Mouse (Mus musculus) mature B cell (primary cell): Measurements from ENCODE around the gene Nfib.

ENCODE experiments used
- in situ Hi-C: fragments of 300-500 bp; cut with MboI; formaldehyde crosslinking; loops from 2 replicates; pipeline ENCODE4 v1.14.3; 2019

The Nfib gene

DNA sequence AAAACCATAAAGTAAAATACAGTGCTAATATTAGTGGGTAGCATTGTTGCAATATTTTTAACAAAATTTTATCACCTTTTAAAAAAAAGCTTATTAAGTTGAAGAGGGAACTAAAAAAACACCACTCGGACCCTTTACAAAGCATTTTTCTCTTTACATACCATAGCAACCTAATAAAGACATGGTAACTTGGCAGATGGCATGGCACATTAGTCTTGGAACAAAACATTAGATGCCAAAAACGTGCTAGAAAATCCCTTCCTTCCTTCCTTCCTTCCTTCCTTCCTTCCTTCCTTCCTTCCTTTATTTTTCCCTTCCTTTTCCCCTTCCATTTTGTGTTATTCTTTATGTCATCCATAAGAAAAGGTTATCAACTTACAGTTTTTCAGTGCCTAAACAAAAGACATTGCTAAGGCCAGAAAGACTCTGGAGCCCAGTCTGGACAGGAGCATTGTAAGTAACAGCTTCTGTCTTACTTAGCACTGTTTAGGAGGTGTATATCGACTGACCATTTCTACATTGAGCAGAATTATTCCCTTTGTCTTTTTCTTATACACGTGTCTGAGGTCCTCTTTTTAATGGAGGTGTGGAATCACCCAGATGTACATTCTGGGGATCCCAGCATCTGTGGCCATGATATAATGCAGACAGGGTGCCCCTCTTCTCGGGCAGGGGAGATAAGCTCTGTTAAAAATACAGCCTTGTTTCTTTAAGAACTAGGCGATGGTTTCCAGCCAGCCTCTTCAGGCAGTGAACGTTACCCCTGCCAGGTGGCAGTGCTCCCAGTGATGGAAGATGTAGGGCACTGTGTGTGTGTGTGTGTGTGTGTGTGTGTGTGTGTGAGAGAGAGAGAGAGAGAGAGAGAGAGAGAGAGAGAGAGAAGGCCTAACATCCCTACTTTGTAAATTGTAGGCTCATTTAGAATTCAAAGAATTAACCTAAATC lies 113.2 kb downstream of the Nfib start:
- in situ Hi-C loops, result no loop called here

GRCm38 (mm10) chr4:82589345-82589890 lies 116.1 kb downstream of the Nfib start:
- in situ Hi-C loops, result no loop called here

- in situ Hi-C loops, result no loop called here
Observed at GRCm38 (mm10) chr4:82588718-82589117, 116.8 kb downstream of the Nfib start.

- in situ Hi-C loops, result no loop called here
Observed at GRCm38 (mm10) chr4:82587146-82587870, 118.2 kb downstream of the Nfib start.

DNA sequence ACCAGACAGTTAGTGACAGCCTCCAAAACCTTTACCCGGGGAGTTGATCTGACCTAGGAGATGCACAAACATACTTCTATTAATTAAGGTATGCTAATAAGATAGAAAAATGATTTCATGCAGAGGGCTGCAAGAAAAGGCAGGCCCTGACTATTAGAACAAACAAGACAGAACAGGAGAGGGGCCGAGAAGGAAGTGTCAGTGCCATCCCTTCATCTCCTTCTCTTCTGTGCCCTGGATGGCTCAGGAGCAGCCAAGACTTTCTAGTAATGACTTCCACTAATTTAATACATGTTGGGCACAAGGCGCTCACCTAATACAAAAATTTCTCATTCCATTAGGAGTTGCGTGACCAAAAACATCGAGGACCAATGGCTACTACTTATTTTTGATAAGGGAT lies 118.9 kb downstream of the Nfib start:
- in situ Hi-C loops, result no loop called here

DNA sequence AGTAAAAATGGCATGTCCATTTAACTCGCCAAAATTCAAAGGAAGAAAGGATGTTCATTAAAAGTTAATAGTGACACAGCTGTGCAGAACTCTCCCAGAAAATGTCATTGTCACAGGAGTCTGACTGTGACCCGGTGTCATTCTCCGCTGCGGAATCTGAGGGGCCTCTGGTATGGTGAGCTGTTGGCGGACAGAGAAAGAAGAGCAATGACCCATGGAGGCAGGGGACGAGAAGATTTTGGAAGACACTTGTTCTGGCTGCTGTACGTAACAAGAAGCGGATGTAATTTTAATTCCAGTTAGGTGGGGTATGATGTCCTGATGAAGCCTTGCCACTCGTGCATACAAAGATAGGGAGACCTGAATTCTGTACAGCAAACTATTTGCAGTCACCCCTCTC lies 120.0 kb downstream of the Nfib start:
- in situ Hi-C loops, result no loop called here

- in situ Hi-C loops, result no loop called here
Observed at GRCm38 (mm10) chr4:82585056-82585455, 120.5 kb downstream of the Nfib start.

GRCm38 (mm10) chr4:82584548-82584947 lies 121.0 kb downstream of the Nfib start:
- in situ Hi-C loops, result no loop called here

DNA sequence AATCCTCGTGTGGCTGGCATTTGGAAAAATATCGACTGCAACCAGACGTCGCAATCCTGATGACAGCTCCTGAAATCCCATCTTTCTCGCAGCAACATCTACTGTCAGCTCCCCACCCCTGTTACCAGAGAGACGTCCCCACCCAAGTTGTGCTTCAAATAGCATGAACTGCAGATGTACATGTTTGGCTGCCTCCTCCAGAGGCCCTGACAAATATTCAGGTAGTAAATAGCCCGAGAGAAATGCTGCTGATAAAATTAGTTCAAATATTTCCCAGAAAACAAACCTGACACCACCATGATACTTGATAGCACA lies 132.3 kb downstream of the Nfib start:
- in situ Hi-C loops, result no loop called here

DNA sequence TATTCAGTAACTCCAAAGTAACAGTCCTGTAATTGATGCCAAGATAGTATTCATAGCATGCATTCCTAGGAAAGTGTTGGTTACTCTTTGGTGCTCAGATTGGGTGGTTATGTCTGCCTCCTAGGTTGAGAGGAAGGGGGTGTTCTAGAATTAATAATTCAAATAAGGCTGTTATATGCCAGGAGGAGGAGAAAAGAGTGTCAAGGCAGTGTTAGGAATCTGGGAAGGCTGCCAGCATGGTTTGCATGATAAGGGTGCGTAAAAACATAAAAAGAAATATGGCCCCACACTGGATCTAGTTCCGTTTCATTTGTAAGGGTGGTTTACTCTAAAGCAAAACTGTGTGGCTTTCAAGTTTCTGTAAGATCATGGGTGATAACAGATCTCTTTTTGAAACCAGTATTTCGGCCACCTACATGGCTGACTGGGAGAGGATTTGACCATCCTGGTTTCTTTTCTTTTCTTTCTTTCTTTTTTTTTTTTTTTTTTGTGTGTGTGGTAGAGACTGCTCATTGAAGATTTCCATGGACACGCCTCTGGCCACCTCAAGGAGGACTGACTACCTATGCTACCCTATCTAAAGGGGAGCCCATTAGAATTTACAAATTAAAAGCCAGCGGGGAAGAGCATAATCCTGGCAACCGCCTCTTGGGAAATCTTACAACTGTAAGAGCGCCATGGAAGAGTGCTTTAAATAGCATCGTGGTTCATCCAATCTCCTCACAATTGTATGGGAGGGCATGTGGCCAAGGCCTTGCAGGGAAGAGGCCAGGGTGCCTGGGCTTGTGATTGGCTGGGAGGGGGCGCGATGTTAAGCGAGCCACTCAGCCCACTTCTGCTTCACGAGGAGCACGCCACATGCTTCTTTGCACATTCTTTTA lies 132.9 kb downstream of the Nfib start:
- in situ Hi-C loops, result no loop called here

GRCm38 (mm10) chr4:82558816-82559215 lies 146.7 kb downstream of the Nfib start:
- in situ Hi-C loops, result no loop called here

GRCm38 (mm10) chr4:82555673-82556171 lies 149.8 kb downstream of the Nfib start:
- in situ Hi-C loops, result no loop called here

GRCm38 (mm10) chr4:82553658-82554057 lies 151.9 kb downstream of the Nfib start:
- in situ Hi-C loops, result no loop called here

GRCm38 (mm10) chr4:82552238-82552637 lies 153.3 kb downstream of the Nfib start:
- in situ Hi-C loops, result no loop called here

GRCm38 (mm10) chr4:82549762-82550380 lies 155.7 kb downstream of the Nfib start:
- in situ Hi-C loops, result no loop called here

GRCm38 (mm10) chr4:82548247-82548646 lies 157.3 kb downstream of the Nfib start:
- in situ Hi-C loops, result no loop called here

GRCm38 (mm10) chr4:82543936-82544335 lies 161.6 kb downstream of the Nfib start:
- in situ Hi-C loops, result no loop called here

- in situ Hi-C loops, result no loop called here
Observed at GRCm38 (mm10) chr4:82543398-82543740, 162.2 kb downstream of the Nfib start.

DNA sequence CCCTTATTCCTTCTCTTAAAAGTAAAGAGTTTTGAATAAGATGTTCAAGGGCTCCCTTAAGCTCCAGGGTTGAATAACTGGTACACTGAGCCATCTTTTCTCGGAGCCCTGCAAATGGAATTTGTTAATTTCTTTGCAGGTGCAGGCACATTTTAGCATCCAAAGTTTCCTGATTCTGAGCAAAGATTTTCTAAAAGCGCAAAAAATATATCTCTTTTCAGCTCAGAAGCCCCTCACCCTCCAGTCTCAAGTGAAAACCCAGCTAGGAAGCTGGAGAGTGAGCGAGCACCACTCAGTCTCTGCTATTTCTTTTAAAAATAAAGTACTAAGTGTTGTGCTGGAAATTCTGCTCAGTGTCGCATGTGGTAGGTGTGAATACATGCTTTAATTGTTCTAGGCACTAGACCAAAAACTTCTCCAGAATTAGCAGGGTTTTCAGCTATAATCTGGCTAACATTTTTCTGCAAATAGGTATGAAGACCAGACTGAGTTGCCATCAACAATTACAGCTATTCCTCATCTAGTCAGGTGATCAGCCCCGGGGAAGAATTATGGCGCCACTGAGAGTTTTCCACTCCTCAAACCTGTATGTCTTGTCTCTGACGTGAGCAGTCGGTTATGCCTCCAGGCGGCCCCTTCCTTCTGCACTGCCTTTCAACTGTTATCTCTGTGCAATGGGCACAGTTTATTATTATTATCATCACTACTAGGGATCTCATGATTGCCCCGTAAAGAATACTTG lies 162.7 kb downstream of the Nfib start:
- in situ Hi-C loops, result no loop called here

GRCm38 (mm10) chr4:82541894-82542510 lies 163.5 kb downstream of the Nfib start:
- in situ Hi-C loops, result no loop called here
